Mouse (Mus musculus): ENCODE data around the gene Rundc1. TPM values are rescaled to one million over a fixed set of nuclear protein-coding genes. Genes with fewer than 3 reads are reported as not detected.

The Rundc1 gene
- polyA plus RNA-seq, 1 experiment from 2014 or later: 10.4 TPM

Small RNA genes within 50 kb of the gene (microRNA-seq; reads per million reads assigned to microRNA genes)
- gene Mir6929 (ENCODE audit: borderline number of aligned reads): not detected

Other genes with a start within 250 kb of the Rundc1 start
- gene Ccr10, start 249.6 kb upstream of the Rundc1 start, polyA plus RNA-seq (2014; fragmentation: Nextera tagmentation; extraction: Ambion mirVana): 0.20 TPM in 1 of 2 replicates, not detected in the other
- gene Ezh1, start 198.6 kb upstream of the Rundc1 start, polyA plus RNA-seq (2014; fragmentation: Nextera tagmentation; extraction: Ambion mirVana): 11.6 and 12.4 TPM in 2 replicates
- 64.8 and 69.3 TPM in 2 replicates for gene Ramp2, start 179.1 kb upstream of the Rundc1 start, polyA plus RNA-seq (2014; fragmentation: Nextera tagmentation; extraction: Ambion mirVana)
- 114 and 117 TPM in 2 replicates for gene Vps25, start 171.4 kb upstream of the Rundc1 start, polyA plus RNA-seq (2014; fragmentation: Nextera tagmentation; extraction: Ambion mirVana)
- 2.4 and 3.5 TPM in 2 replicates for gene Wnk4, start 164.5 kb upstream of the Rundc1 start, polyA plus RNA-seq (2014; fragmentation: Nextera tagmentation; extraction: Ambion mirVana)
- 1.6 and 1.8 TPM in 2 replicates for gene Cntd1, start 146.1 kb upstream of the Rundc1 start, polyA plus RNA-seq (2014; fragmentation: Nextera tagmentation; extraction: Ambion mirVana)
- 193 and 212 TPM in 2 replicates for gene Coa3, start 146.0 kb upstream of the Rundc1 start, polyA plus RNA-seq (2014; fragmentation: Nextera tagmentation; extraction: Ambion mirVana)
- gene Becn1, start 122.8 kb upstream of the Rundc1 start, polyA plus RNA-seq (2014; fragmentation: Nextera tagmentation; extraction: Ambion mirVana): 158 and 160 TPM in 2 replicates
- gene Psme3, start 108.9 kb upstream of the Rundc1 start, polyA plus RNA-seq (2014; fragmentation: Nextera tagmentation; extraction: Ambion mirVana): 150 and 154 TPM in 2 replicates
- gene Aoc2, start 100.0 kb upstream of the Rundc1 start, polyA plus RNA-seq (2014; fragmentation: Nextera tagmentation; extraction: Ambion mirVana): 1.2 TPM in 2 replicates
- 0.04 TPM in 1 of 2 replicates, not detected in the other for gene Aoc3, start 94.5 kb upstream of the Rundc1 start, polyA plus RNA-seq (2014; fragmentation: Nextera tagmentation; extraction: Ambion mirVana)
- not detected in 2 replicates for gene G6pc, start 57.5 kb upstream of the Rundc1 start, polyA plus RNA-seq (2014; fragmentation: Nextera tagmentation; extraction: Ambion mirVana)
- gene Aarsd1, start 7.5 kb upstream of the Rundc1 start, polyA plus RNA-seq (2014; fragmentation: Nextera tagmentation; extraction: Ambion mirVana): 89.6 and 90.9 TPM in 2 replicates
- 10.1 and 12.8 TPM in 2 replicates for gene Gm27029, start 289 bp upstream of the Rundc1 start, polyA plus RNA-seq (2014; fragmentation: Nextera tagmentation; extraction: Ambion mirVana)
- 3.5 and 3.9 TPM in 2 replicates for gene Ptges3l, start 248 bp downstream of the Rundc1 start, polyA plus RNA-seq (2014; fragmentation: Nextera tagmentation; extraction: Ambion mirVana)
- 432 and 435 TPM in 2 replicates for gene Rpl27, start 17.2 kb downstream of the Rundc1 start, polyA plus RNA-seq (2014; fragmentation: Nextera tagmentation; extraction: Ambion mirVana)
- gene Ifi35, start 23.3 kb downstream of the Rundc1 start, polyA plus RNA-seq (2014; fragmentation: Nextera tagmentation; extraction: Ambion mirVana): 2.4 and 2.7 TPM in 2 replicates
- gene Rnd2, start 39.9 kb downstream of the Rundc1 start, polyA plus RNA-seq (2014; fragmentation: Nextera tagmentation; extraction: Ambion mirVana): 9.4 and 10.2 TPM in 2 replicates
- 20.9 and 24.6 TPM in 2 replicates for gene Vat1, start 41.1 kb downstream of the Rundc1 start, polyA plus RNA-seq (2014; fragmentation: Nextera tagmentation; extraction: Ambion mirVana)
- gene Brca1, start 126.9 kb downstream of the Rundc1 start, polyA plus RNA-seq (2014; fragmentation: Nextera tagmentation; extraction: Ambion mirVana): 21.4 and 24.7 TPM in 2 replicates
- gene Nbr1, start 127.1 kb downstream of the Rundc1 start, polyA plus RNA-seq (2014; fragmentation: Nextera tagmentation; extraction: Ambion mirVana): 69.2 and 74.1 TPM in 2 replicates
- 2.0 and 2.4 TPM in 2 replicates for gene Tmem106a, start 157.2 kb downstream of the Rundc1 start, polyA plus RNA-seq (2014; fragmentation: Nextera tagmentation; extraction: Ambion mirVana)
- gene Gm11634, start 174.2 kb downstream of the Rundc1 start, polyA plus RNA-seq (2014; fragmentation: Nextera tagmentation; extraction: Ambion mirVana): not detected in 2 replicates
- 37.3 and 43.0 TPM in 2 replicates for gene Rdm1, start 202.1 kb downstream of the Rundc1 start, polyA plus RNA-seq (2014; fragmentation: Nextera tagmentation; extraction: Ambion mirVana)
- 2.8 and 4.3 TPM in 2 replicates for gene Arl4d, start 240.5 kb downstream of the Rundc1 start, polyA plus RNA-seq (2014; fragmentation: Nextera tagmentation; extraction: Ambion mirVana)

All from embryonic facial prominence, embryonic 11.5 days (tissue).